Mouse (Mus musculus) MEL (cell line): Measurements from ENCODE around the gene Gm20388.

ENCODE experiments used
- CTCF ChIP-seq, 3 experiments: IDR thresholded peaks in 2 of 3; conservative IDR thresholded peaks in 1 of 3; 2 replicates each; pipeline ENCODE4 v1.5.1; 2011 to 2012; ENCODE audit warnings: low read length in 3 of 3, low read depth in 2 of 3, mild to moderate bottlenecking in 2 of 3, improper control_type of control experiment in 1 of 3, inconsistent platforms in 1 of 3, mixed read lengths in 1 of 3, moderate library complexity in 1 of 3; ENCODE audit not compliant: control insufficient read depth in 1 of 3, insufficient read depth in 1 of 3, poor library complexity in 1 of 3, severe bottlenecking in 1 of 3
- E2F4 ChIP-seq: IDR thresholded peaks from 2 replicates; pipeline ENCODE4 v1.6.1; 2011; ENCODE audit warnings: low read depth, low read length, improper control_type of control experiment, borderline replicate concordance
- JUND ChIP-seq: IDR thresholded peaks from 2 replicates; pipeline ENCODE4 v1.6.1; 2011; ENCODE audit warnings: low read depth, mild to moderate bottlenecking, improper control_type of control experiment, low read length
- MAFK ChIP-seq: IDR thresholded peaks from 2 replicates; pipeline ENCODE4 v1.6.1; 2011; ENCODE audit warnings: low read depth, mild to moderate bottlenecking, low read length, improper control_type of control experiment, borderline replicate concordance
- POLR2A ChIP-seq, 2 experiments: IDR thresholded peaks; 2 replicates each; pipeline ENCODE4 v1.6.1; 2011 to 2012; ENCODE audit warnings: low read length in 2 of 2, mild to moderate bottlenecking in 2 of 2, control low read depth in 1 of 2, improper control_type of control experiment in 1 of 2, low read depth in 1 of 2, moderate library complexity in 1 of 2; ENCODE audit not compliant: control insufficient read depth in 1 of 2, insufficient read depth in 1 of 2, poor library complexity in 1 of 2
- SMC3 ChIP-seq: IDR thresholded peaks from 2 replicates; pipeline ENCODE4 v1.6.1; 2011; ENCODE audit warnings: low read depth, low read length, improper control_type of control experiment
- TAL1 ChIP-seq: IDR thresholded peaks from 2 replicates; pipeline ENCODE4 v1.6.1; 2012; ENCODE audit warnings: mild to moderate bottlenecking, inconsistent platforms, low read length, moderate library complexity, mixed read lengths
- USF1 ChIP-seq: IDR thresholded peaks from 2 replicates; pipeline ENCODE4 v1.6.1; 2014; ENCODE audit warnings: low read depth, mild to moderate bottlenecking, inconsistent platforms, low read length, improper control_type of control experiment, moderate library complexity
- ZC3H11A ChIP-seq: IDR thresholded peaks from 2 replicates; pipeline ENCODE4 v1.6.1; 2012; ENCODE audit warnings: low read depth, mild to moderate bottlenecking, inconsistent platforms, low read length, improper control_type of control experiment
- ZNF384 ChIP-seq: IDR thresholded peaks from 2 replicates; pipeline ENCODE4 v1.6.1; 2012; ENCODE audit warnings: low read depth, mild to moderate bottlenecking, inconsistent platforms, low read length, improper control_type of control experiment

GRCm38 (mm10) chr8:122155964-122156363, 2245.3 kb downstream of the Gm20388 start:
- no peak for TF ChIP-seq E2F4
- TF ChIP-seq POLR2A (IDR thresholded peaks at IDR 0.05; ENCODE audit: control insufficient read depth in 1 of 2, insufficient read depth in 1 of 2, low read depth in 1 of 2, low read length in 2 of 2, poor library complexity in 1 of 2), result no peak
- no peak for TF ChIP-seq ZNF384
- TF ChIP-seq SMC3, result no peak
- no peak for TF ChIP-seq TAL1
- TF ChIP-seq USF1, result no peak
- TF ChIP-seq ZC3H11A, result no peak
- TF ChIP-seq CTCF (IDR thresholded peaks at IDR 0.05 in 2 of 3, conservative IDR thresholded peaks at IDR 0.05 in 1 of 3; ENCODE audit: control insufficient read depth in 1 of 3, insufficient read depth in 1 of 3, low read depth in 2 of 3, low read length in 3 of 3, poor library complexity in 1 of 3, severe bottlenecking in 1 of 3), result no peak
- TF ChIP-seq JUND, result no peak
- no peak for TF ChIP-seq MAFK
